Mouse (Mus musculus): ENCODE measurements at regions not wholly inside any gene's neighbourhood (a gene's known extent, or its start where the extent isn't known, plus 50 kb on each side); places are given as distances from the start of the nearest gene placed in this dataset.

GRCm38 (mm10) chr12:58619508-58620310 is 350.6 kb upstream of the Clec14a start:
- no peak overlapping the region for H3K4me3 ChIP-seq (ENCODE audit: low read depth, low read length)
- H3K27ac ChIP-seq (ENCODE audit: low read depth, low read length) = no peak overlapping the region
- no peaks in the 10 kb centered on the region for H3K27me3 ChIP-seq (ENCODE audit: control insufficient read depth, insufficient read depth, low read length)
- no peak overlapping the region for H3K9ac ChIP-seq (ENCODE audit: low read length)
- no peak for DNase-seq (ENCODE audit: low spot score, missing footprints)
- 86% methylated on average over 7 of the region's 7 CpGs for WGBS
- H3K4me2 ChIP-seq = no peak overlapping the region
- H3K9me3 ChIP-seq (ENCODE audit: control insufficient read depth, low read length) = no peaks in the 10 kb centered on the region
- no peak for ATAC-seq (ENCODE audit: low FRiP score)
- H3K4me1 ChIP-seq (ENCODE audit: control insufficient read depth, insufficient read depth, low read length) = no peaks in the 10 kb centered on the region
- H3K36me3 ChIP-seq (ENCODE audit: control insufficient read depth, insufficient read depth, low read length) = no peaks in the 10 kb centered on the region

GRCm38 (mm10) chr12:58594781-58595180 is 325.7 kb upstream of the Clec14a start:
- DNase-seq (ENCODE audit: low spot score, missing footprints) = peak; percentile 14
- Histone ChIP-seq H3K4me3 (ENCODE audit: low read depth, low read length) (no peak overlapping the region), H3K9me3 (ENCODE audit: control insufficient read depth, low read length) (no peaks in the 10 kb centered on the region), H3K27ac (ENCODE audit: low read depth, low read length) (no peak overlapping the region), H3K36me3 (ENCODE audit: control insufficient read depth, insufficient read depth, low read length) (no peaks in the 10 kb centered on the region), H3K27me3 (ENCODE audit: control insufficient read depth, insufficient read depth, low read length) (no peaks in the 10 kb centered on the region), H3K4me1 (ENCODE audit: control insufficient read depth, insufficient read depth, low read length) (no peaks in the 10 kb centered on the region), H3K4me2 (no peak overlapping the region), H3K9ac (ENCODE audit: low read length) (no peak overlapping the region)
- ATAC-seq (ENCODE audit: low FRiP score) = no peak
- 93% methylated on average over 9 of the region's 9 CpGs for WGBS

GRCm38 (mm10) chr12:58591480-58591829 is 322.4 kb upstream of the Clec14a start:
- peak; percentile 44; the same call in 1 of the 2 replicates for ATAC-seq (ENCODE audit: low FRiP score)
- DNase-seq (ENCODE audit: low spot score, missing footprints) = no peak
- no peak overlapping the region for H3K9ac ChIP-seq (ENCODE audit: low read length)
- H3K27me3 ChIP-seq (ENCODE audit: control insufficient read depth, insufficient read depth, low read length) = no peaks in the 10 kb centered on the region
- no peak overlapping the region for H3K27ac ChIP-seq (ENCODE audit: low read depth, low read length)
- 78% methylated on average over 3 of the region's 3 CpGs for WGBS
- no peaks in the 10 kb centered on the region for H3K4me1 ChIP-seq (ENCODE audit: control insufficient read depth, insufficient read depth, low read length)
- no peak overlapping the region for H3K4me3 ChIP-seq (ENCODE audit: low read depth, low read length)
- no peaks in the 10 kb centered on the region for H3K9me3 ChIP-seq (ENCODE audit: control insufficient read depth, low read length)
- no peak overlapping the region for H3K4me2 ChIP-seq
- H3K36me3 ChIP-seq (ENCODE audit: control insufficient read depth, insufficient read depth, low read length) = no peaks in the 10 kb centered on the region

GRCm38 (mm10) chr12:58590547-58591479 is 321.7 kb upstream of the Clec14a start:
- Histone ChIP-seq H3K9me3 (ENCODE audit: control insufficient read depth, low read length) (no peaks in the 10 kb centered on the region), H3K27me3 (ENCODE audit: control insufficient read depth, insufficient read depth, low read length) (no peaks in the 10 kb centered on the region), H3K4me3 (ENCODE audit: low read depth, low read length) (no peak overlapping the region), H3K36me3 (ENCODE audit: control insufficient read depth, insufficient read depth, low read length) (no peaks in the 10 kb centered on the region), H3K4me2 (no peak overlapping the region), H3K27ac (ENCODE audit: low read depth, low read length) (no peak overlapping the region), H3K4me1 (ENCODE audit: control insufficient read depth, insufficient read depth, low read length) (no peaks in the 10 kb centered on the region), H3K9ac (ENCODE audit: low read length) (no peak overlapping the region)
- ATAC-seq (ENCODE audit: low FRiP score) = peak; percentile 48; the same call in 1 of the 2 replicates
- WGBS = 68% methylated on average over 7 of the region's 7 CpGs
- peak; percentile 78 for DNase-seq (ENCODE audit: low spot score, missing footprints)

- Histone ChIP-seq H3K36me3 (ENCODE audit: control insufficient read depth, insufficient read depth, low read length) (no peaks in the 10 kb centered on the region), H3K4me2 (no peak overlapping the region), H3K27me3 (ENCODE audit: control insufficient read depth, insufficient read depth, low read length) (no peaks in the 10 kb centered on the region), H3K27ac (ENCODE audit: low read depth, low read length) (no peak overlapping the region), H3K4me3 (ENCODE audit: low read depth, low read length) (no peak overlapping the region), H3K9ac (ENCODE audit: low read length) (no peak overlapping the region), H3K4me1 (ENCODE audit: control insufficient read depth, insufficient read depth, low read length) (no peaks in the 10 kb centered on the region), H3K9me3 (ENCODE audit: control insufficient read depth, low read length) (no peaks in the 10 kb centered on the region)
- DNase-seq (ENCODE audit: low spot score, missing footprints) = no peak
- 92% methylated on average over 5 of the region's 5 CpGs for WGBS
- no peak for ATAC-seq (ENCODE audit: low FRiP score)
Measured at GRCm38 (mm10) chr12:58581811-58582572, 312.9 kb upstream of the Clec14a start.

GRCm38 (mm10) chr12:58569056-58569455 is 300.0 kb upstream of the Clec14a start:
- no peaks in the 10 kb centered on the region for H3K36me3 ChIP-seq (ENCODE audit: control insufficient read depth, insufficient read depth, low read length)
- DNase-seq (ENCODE audit: low spot score, missing footprints) = no peak
- no peaks in the 10 kb centered on the region for H3K9me3 ChIP-seq (ENCODE audit: control insufficient read depth, low read length)
- WGBS = 88% methylated on average over 1 of the region's 1 CpGs
- no peak overlapping the region for H3K9ac ChIP-seq (ENCODE audit: low read length)
- no peaks in the 10 kb centered on the region for H3K4me1 ChIP-seq (ENCODE audit: control insufficient read depth, insufficient read depth, low read length)
- no peak overlapping the region for H3K4me3 ChIP-seq (ENCODE audit: low read depth, low read length)
- ATAC-seq (ENCODE audit: low FRiP score) = no peak
- no peak overlapping the region for H3K27ac ChIP-seq (ENCODE audit: low read depth, low read length)
- H3K27me3 ChIP-seq (ENCODE audit: control insufficient read depth, insufficient read depth, low read length) = no peaks in the 10 kb centered on the region
- H3K4me2 ChIP-seq = no peak overlapping the region

- WGBS = 91% methylated on average over 5 of the region's 5 CpGs
- H3K9ac ChIP-seq (ENCODE audit: low read length) = no peak overlapping the region
- H3K27ac ChIP-seq (ENCODE audit: low read depth, low read length) = no peak overlapping the region
- H3K4me2 ChIP-seq = no peak overlapping the region
- H3K4me3 ChIP-seq (ENCODE audit: low read depth, low read length) = no peak overlapping the region
- H3K36me3 ChIP-seq (ENCODE audit: control insufficient read depth, insufficient read depth, low read length) = no peaks in the 10 kb centered on the region
- H3K9me3 ChIP-seq (ENCODE audit: control insufficient read depth, low read length) = no peaks in the 10 kb centered on the region
- H3K27me3 ChIP-seq (ENCODE audit: control insufficient read depth, insufficient read depth, low read length) = no peaks in the 10 kb centered on the region
- ATAC-seq (ENCODE audit: low FRiP score) = no peak
- peak; percentile 56 for DNase-seq (ENCODE audit: low spot score, missing footprints)
- no peaks in the 10 kb centered on the region for H3K4me1 ChIP-seq (ENCODE audit: control insufficient read depth, insufficient read depth, low read length)
Measured at GRCm38 (mm10) chr12:58560840-58561239, 291.8 kb upstream of the Clec14a start.

- no peaks in the 10 kb centered on the region for H3K9me3 ChIP-seq (ENCODE audit: control insufficient read depth, low read length)
- DNase-seq (ENCODE audit: low spot score, missing footprints) = peak; percentile 35
- 49% methylated on average over 1 of the region's 1 CpGs for WGBS
- no peaks in the 10 kb centered on the region for H3K4me1 ChIP-seq (ENCODE audit: control insufficient read depth, insufficient read depth, low read length)
- H3K27me3 ChIP-seq (ENCODE audit: control insufficient read depth, insufficient read depth, low read length) = no peaks in the 10 kb centered on the region
- no peak overlapping the region for H3K27ac ChIP-seq (ENCODE audit: low read depth, low read length)
- H3K9ac ChIP-seq (ENCODE audit: low read length) = no peak overlapping the region
- no peaks in the 10 kb centered on the region for H3K36me3 ChIP-seq (ENCODE audit: control insufficient read depth, insufficient read depth, low read length)
- no peak overlapping the region for H3K4me3 ChIP-seq (ENCODE audit: low read depth, low read length)
- no peak overlapping the region for H3K4me2 ChIP-seq
- no peak for ATAC-seq (ENCODE audit: low FRiP score)
Measured at GRCm38 (mm10) chr12:58559833-58560232, 290.7 kb upstream of the Clec14a start.

Data from midbrain, embryonic 11.5 days (tissue).